26 mouse cellular contexts compared by ENCODE assay signal in genomic region chrX:51000791-51001190, GRCm38 (mm10). TPM values are rescaled to one million over a fixed set of nuclear protein-coding genes. Genes with fewer than 3 reads are reported as not detected.
A peak's percentile ranks its signal among the peaks of the same experiment; 100 is the strongest.
DNase-seq lines count a peak whose midpoint lies in the region.
"Had no signal": no experiment of that assay in that cellular context is flagged by ENCODE, and none has a peak within 500 bp of the region (broad histone marks: within the 10 kb centered on the region; RNA-seq: fewer than 3 reads in every experiment).

No protein-coding gene starts in this region.

- intact Hi-C loops in heart, postnatal 10 days (cut with DNase I): no loop called here

- peak; percentile 3 for DNase-seq in right cerebral cortex, postnatal 25 days
- DNase-seq in right cerebral cortex, postnatal 36 days (ENCODE audit: low spot score in 2 of 2): no peak
- peak; percentile 59 for DNase-seq in adrenal gland, adult 2 months
- DNase-seq in adrenal gland, postnatal 25 days: peak; percentile 10
- DNase-seq in cerebellum, adult 9-11 months: no peak
- no peak for DNase-seq in liver
- no peak for DNase-seq in heart, postnatal 10 days
- DNase-seq: B cell, adult 2 months; cerebellum, adult 2 months; cerebellum, postnatal 14 days; embryo, embryonic 11 days; gastrocnemius, adult 2 months; gastrocnemius, postnatal 25 days; heart, postnatal 14 days; kidney, adult 11 months; kidney, adult 9 months had no signal

RNA-seq across cellular contexts. Expression of gene Rap2c, which starts 17.0 kb away (rescaled TPM):
- 10 to 100 TPM; 25.8 to 26.3 TPM for total RNA-seq in adrenal gland, adult 2 months (2021)
- polyA plus RNA-seq in adrenal gland, adult 2 months (2012; rRNA removed): 0.52 and 0.76 TPM in 2 replicates
- total RNA-seq in adrenal gland, postnatal 25 days (2021): 27.4 and 29.5 TPM in 2 replicates
- 10 to 100 TPM; 31.4 to 32.6 TPM for total RNA-seq in heart, postnatal 10 days (2021)

RNA-seq across cellular contexts. Expression of gene Frmd7, which starts 58.3 kb away (rescaled TPM):
- under 1 TPM in 1 of 2 experiments, not detected in 1; 0.26 TPM for total RNA-seq in adrenal gland, adult 2 months (2021)
- polyA plus RNA-seq in adrenal gland, adult 2 months (2012; rRNA removed): 0.04 TPM in 1 of 2 replicates, not detected in the other
- not detected in 2 replicates for total RNA-seq in adrenal gland, postnatal 25 days (2021)
- not detected for total RNA-seq in heart, postnatal 10 days (2021)
- total RNA-seq: common myeloid progenitor, adult 5-6 weeks; G1E; granulocyte monocyte progenitor cell, adult 5-6 weeks; heart, postnatal 14 days; hematopoietic stem cell, adult 5-6 weeks had no signal
- polyA plus RNA-seq: embryonic facial prominence, embryonic 11.5 days; forebrain, embryonic 12.5 days; G1E; heart, embryonic 13.5 days; hindbrain, embryonic 13.5 days; intestine, embryonic 14.5 days; Patski had no signal

Comparison
In these comparisons a context has a peak if more than half of its experiments do, and no peak if none do; other contexts are left out.
1. DNase-seq: peak in right cerebral cortex, postnatal 25 days (single experiment), adrenal gland, adult 2 months (single experiment) and adrenal gland, postnatal 25 days (single experiment); none in right cerebral cortex, postnatal 36 days (0 of 2), cerebellum, adult 9-11 months (single experiment), liver (single experiment) and heart, postnatal 10 days (0 of 2).